Mouse (Mus musculus) cerebellum, adult 2 months (tissue): Measurements from ENCODE around the gene Runx3. TPM values are rescaled to one million over a fixed set of nuclear protein-coding genes. Genes with fewer than 3 reads are reported as not detected.

ENCODE experiments used
- DNase-seq, 2 experiments: peaks; one replicate each; pipeline ENCODE4 v3.0.0; 2021
- H3K27ac ChIP-seq: fragments of 200-500 bp; 2 replicates; pipeline ENCODE4 v1.5.1; 2012; ENCODE audit warnings: low read length, control low read depth, inconsistent platforms; ENCODE audit not compliant: insufficient read depth
- H3K27me3 ChIP-seq: fragments of 200-500 bp; 2 replicates; pipeline ENCODE4 v1.6.1; 2012; ENCODE audit warnings: inconsistent platforms, mild to moderate bottlenecking, low read length, moderate library complexity; ENCODE audit not compliant: control insufficient read depth, insufficient read depth
- H3K4me1 ChIP-seq: fragments of 200-500 bp; 2 replicates; pipeline ENCODE4 v1.6.1; 2011; ENCODE audit warnings: low read length; ENCODE audit not compliant: control insufficient read depth, insufficient read depth
- H3K4me3 ChIP-seq: fragments of 200-500 bp; replicated peaks from 2 replicates; pipeline ENCODE3; 2011; ENCODE audit warnings: mild to moderate bottlenecking, low read depth, low read length, control low read depth; ENCODE audit not compliant: insufficient read depth
- CTCF ChIP-seq: fragments of 200-500 bp; IDR thresholded peaks from 2 replicates; pipeline ENCODE4 v1.5.1; 2011; ENCODE audit warnings: low read depth, mild to moderate bottlenecking, control low read depth, low read length, moderate library complexity, borderline replicate concordance; ENCODE audit not compliant: insufficient read depth
- POLR2A ChIP-seq: fragments of 200-500 bp; IDR thresholded peaks from 2 replicates; pipeline ENCODE4 v1.6.1; 2011; ENCODE audit warnings: low read length, control low read depth, borderline replicate concordance; ENCODE audit not compliant: insufficient read depth
- WGBS: fragments of 180-500 bp; shearing (Covaris S2); methylation state at CpG from one replicate; pipeline ENCODE4 v1.1.7; 2018; 5-methylcytosine and 5-hydroxymethylcytosine counted together
- polyA plus RNA-seq: library from polyadenylated mRNA; depleted of rRNA; stranded (reverse); fragments of >200 nt; gene quantifications from 2 replicates; pipeline ENCODE4 v1.2.3, GENCODE M21; 2012

Runx3 gene
- polyA plus RNA-seq, 1 experiment = not detected

DNA sequence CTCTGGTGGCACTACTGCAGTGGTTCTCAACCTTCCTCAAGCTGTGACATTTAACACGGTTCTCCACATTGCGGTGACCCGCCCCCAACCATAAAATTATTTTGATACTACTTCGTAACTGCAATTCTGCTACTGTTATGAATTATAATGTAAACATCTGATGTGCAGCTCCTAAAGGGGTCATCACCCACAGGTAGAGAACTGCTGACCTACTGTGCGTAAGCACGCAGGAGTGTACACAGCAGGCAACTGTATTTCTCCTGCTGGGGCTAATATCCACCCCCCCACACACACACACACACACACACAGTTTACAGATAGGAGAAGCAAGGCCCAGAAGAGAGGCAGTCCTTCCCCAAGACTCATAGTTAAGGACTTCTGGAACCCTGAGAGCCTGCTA lies 9.7 kb downstream of the Runx3 start:
- WGBS = 92% methylated on average over 6 of the region's 6 CpGs
- TF ChIP-seq CTCF (no peak), POLR2A (no peak)
- no peak overlapping the region for H3K4me3 ChIP-seq
- no peak for DNase-seq
- H3K27me3 ChIP-seq = no peaks in the 10 kb centered on the region
- H3K4me1 ChIP-seq = no peaks in the 10 kb centered on the region
- H3K27ac ChIP-seq = no peak overlapping the region

DNA sequence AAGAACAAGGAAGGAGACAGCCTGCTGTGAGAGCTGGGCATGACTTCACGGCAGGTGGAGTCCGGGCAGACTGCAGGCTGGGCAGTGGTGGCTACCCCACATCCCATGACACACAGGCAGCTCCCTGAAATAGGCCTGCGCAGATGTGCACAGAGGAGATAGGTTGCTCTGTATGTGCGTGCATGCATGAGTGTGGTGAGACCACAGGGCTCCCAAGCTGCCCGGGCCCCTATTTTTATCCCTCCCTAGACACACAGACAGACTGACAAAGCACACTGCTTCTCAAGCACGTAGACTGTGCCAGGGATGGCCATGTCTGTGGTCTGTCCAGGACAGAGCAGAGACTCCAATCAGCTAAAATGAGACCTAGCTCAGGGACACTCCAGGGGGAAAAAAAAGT lies 10.7 kb downstream of the Runx3 start:
- Histone ChIP-seq H3K4me3 (no peak overlapping the region), H3K27me3 (no peaks in the 10 kb centered on the region), H3K4me1 (no peaks in the 10 kb centered on the region), H3K27ac (no peak overlapping the region)
- TF ChIP-seq CTCF = no peak
- TF ChIP-seq POLR2A = no peak
- 82% methylated on average over 6 of the region's 6 CpGs for WGBS
- DNase-seq = no peak

DNA sequence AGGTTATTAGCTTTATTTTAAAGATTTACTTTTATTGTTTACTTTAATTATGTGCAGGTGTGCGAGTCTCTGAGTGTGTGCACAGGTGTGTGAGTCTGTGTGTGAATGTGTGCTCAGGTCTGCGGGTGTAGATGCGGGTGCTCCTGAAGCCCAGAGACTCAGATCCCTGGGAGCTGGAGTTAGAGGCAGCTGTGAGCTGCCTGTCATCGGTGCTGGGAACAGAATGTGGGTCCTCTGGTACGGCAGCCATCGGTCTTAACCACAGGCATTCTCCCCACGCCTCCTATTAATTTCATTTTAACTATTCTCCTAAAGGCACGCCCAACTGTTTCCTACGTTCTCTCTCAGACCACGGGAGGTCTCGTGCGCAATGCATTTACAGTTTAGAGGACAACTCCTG lies 12.3 kb downstream of the Runx3 start:
- TF ChIP-seq CTCF = no peak
- TF ChIP-seq POLR2A = no peak
- H3K4me3 ChIP-seq = no peak overlapping the region
- WGBS = 87% methylated on average over 12 of the region's 12 CpGs
- H3K27ac ChIP-seq = no peak overlapping the region
- no peak for DNase-seq
- H3K4me1 ChIP-seq = no peaks in the 10 kb centered on the region
- no peaks in the 10 kb centered on the region for H3K27me3 ChIP-seq

DNA sequence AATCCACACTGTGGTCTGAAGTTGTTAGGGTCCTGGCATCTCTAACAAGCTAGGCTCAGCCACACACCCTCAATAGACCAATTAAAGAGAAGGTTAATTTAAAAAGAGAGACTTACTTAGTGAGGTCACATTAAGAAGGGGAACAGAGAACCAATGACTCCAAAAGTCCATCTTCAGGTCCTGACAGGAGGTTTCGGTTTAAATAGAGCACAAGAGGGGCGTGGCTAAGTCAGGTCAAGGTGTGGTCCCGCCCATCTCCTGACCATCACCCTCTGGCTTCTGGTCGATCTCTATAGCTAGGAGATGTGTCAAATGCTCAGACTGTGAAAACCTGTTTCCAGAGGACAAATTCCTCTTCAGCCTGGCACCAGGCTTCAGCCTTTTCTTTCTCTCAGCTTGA lies 13.3 kb downstream of the Runx3 start:
- no peak overlapping the region for H3K27ac ChIP-seq
- no peaks in the 10 kb centered on the region for H3K4me1 ChIP-seq
- TF ChIP-seq CTCF = no peak
- TF ChIP-seq POLR2A = no peak
- no peak overlapping the region for H3K4me3 ChIP-seq
- no peaks in the 10 kb centered on the region for H3K27me3 ChIP-seq
- no peak for DNase-seq
- 61% methylated on average over 4 of the region's 4 CpGs for WGBS

DNA sequence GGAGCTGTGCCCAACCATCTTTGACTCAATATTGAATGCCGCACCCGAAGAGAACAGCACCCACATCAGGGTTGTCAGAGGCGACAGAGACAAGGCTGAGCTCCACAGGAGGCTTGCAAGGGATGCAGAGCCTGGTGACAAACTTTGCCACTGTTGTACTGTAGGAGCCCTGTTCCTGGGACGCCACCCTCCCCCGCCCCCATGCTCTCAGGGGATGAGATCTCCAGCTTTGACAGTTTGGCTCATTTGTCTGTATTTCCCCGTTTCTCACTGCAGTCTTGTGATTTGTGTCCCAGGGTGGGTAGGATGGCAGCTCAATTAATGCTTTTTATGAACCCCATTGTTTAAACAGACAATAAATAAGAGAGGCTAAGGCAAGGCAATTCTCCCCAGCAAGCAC lies 14.9 kb downstream of the Runx3 start:
- DNase-seq = no peak
- Histone ChIP-seq H3K27me3 (no peaks in the 10 kb centered on the region), H3K4me3 (no peak overlapping the region), H3K27ac (no peak overlapping the region), H3K4me1 (no peaks in the 10 kb centered on the region)
- WGBS = 78% methylated on average over 6 of the region's 6 CpGs
- TF ChIP-seq POLR2A (no peak), CTCF (no peak)

DNA sequence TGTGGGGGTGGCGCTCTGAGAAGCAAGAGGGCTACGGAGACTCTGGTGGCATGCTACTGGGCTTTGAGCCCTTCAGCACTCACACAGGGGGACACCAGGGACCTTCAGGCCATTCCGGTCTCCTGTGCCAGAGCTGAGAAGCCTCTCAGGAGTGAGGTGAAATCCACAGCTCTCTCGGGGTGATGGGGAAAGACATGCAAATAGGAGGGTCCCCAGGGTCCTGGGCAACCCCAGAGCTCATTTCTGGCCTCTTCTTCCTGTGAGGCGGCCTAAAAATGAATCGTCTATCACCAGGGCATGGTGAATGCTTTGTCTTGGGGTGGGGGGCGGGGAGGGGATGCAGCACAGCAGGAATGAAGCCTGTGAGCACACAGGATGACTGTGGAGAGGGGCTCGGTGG lies 15.8 kb downstream of the Runx3 start:
- no peaks in the 10 kb centered on the region; the same call in 1 of the 2 replicates for H3K27me3 ChIP-seq
- TF ChIP-seq CTCF = no peak
- H3K4me3 ChIP-seq = no peak overlapping the region
- no peak overlapping the region for H3K27ac ChIP-seq
- H3K4me1 ChIP-seq = no peaks in the 10 kb centered on the region
- WGBS = 72% methylated on average over 8 of the region's 8 CpGs
- DNase-seq = no peak

DNA sequence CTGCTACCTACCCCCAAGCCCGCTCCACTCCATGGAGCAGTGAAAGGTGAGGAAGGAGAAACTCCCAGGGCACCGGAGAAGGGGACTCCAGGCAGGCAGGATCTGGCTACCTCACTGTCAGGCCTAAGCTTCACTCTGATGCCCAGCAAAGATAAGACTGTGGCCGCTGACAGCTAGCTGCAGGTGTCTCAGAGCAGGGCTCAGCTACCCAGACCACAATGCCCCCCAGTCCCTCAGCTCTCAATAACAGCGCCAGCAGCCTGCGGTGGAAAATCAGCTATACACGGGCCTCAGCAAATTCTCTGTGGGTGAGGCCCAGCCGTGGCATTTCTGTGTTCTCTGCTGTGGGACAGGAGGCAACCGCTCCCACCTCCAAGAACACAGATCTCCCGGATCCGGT lies 16.2 kb downstream of the Runx3 start:
- WGBS = 73% methylated on average over 10 of the region's 10 CpGs
- Histone ChIP-seq H3K4me3 (no peak overlapping the region), H3K4me1 (no peaks in the 10 kb centered on the region), H3K27ac (no peak overlapping the region), H3K27me3 (no peaks in the 10 kb centered on the region; the same call in 1 of the 2 replicates)
- TF ChIP-seq POLR2A (no peak), CTCF (no peak)
- DNase-seq = no peak

DNA sequence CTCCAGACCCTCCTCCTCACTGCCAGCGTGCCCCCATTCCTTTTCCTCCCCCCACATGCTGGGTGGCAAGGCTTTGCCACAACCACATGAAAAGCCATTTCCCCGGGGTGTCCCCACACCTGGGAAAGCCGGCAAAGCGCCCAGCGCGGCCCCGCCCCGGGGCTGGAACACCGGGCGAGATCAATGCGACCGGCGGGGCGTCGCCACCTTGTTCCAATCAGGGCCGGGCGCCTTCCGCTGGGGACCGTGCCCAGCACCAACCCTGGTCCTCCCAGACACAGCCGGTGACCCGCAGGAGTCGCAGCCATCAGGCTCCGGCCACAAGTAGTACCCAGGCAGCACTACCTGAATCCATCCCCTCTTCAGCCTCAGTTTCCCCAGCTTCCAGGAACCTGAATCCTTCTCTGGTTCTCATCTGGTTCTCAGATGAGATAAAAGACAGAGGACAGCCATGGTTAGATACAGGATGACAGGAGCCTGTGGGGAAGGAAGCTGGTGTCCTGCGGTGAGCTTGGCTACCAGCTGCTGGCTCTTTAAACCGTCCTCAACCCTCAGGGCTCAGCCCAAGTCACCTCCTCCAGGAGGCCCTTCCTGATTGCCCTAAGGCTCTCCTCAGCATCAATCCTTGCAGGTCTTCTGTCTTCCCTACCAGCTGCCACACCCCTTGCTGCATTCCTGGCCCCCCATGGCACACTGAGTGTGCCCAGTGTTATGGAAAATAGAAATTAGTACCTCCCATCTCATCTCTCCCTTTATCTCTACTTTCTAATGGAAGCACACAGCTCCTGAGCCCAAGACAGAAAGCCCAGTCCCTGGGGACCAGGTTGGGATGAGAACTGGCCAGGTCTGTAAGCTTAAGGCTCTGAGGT lies 20.4 kb downstream of the Runx3 start:
- Histone ChIP-seq H3K27ac (no peak overlapping the region), H3K27me3 (no peaks in the 10 kb centered on the region; the same call in 1 of the 2 replicates), H3K4me3 (no peak overlapping the region), H3K4me1 (no peaks in the 10 kb centered on the region)
- DNase-seq = no peak
- TF ChIP-seq POLR2A (no peak), CTCF (no peak)
- 2% methylated on average over 25 of the region's 25 CpGs for WGBS
